Mouse (Mus musculus): ENCODE data around the gene Col13a1.
A peak's percentile ranks its signal among the peaks of the same experiment; 100 is the strongest.

The Col13a1 gene

GRCm38 (mm10) chr10:61894564-61894963 lies 84.3 kb downstream of the Col13a1 start:
- no peak for DNase-seq

GRCm38 (mm10) chr10:61891138-61891537 lies 87.8 kb downstream of the Col13a1 start:
- no peak for DNase-seq

- no peak for DNase-seq
Observed at GRCm38 (mm10) chr10:61890294-61890693, 88.6 kb downstream of the Col13a1 start.

GRCm38 (mm10) chr10:61879427-61879826 lies 99.5 kb downstream of the Col13a1 start:
- peak; percentile 70 for DNase-seq

- DNase-seq, result peak; percentile 72
Observed at GRCm38 (mm10) chr10:61877787-61878186, 101.1 kb downstream of the Col13a1 start.

- no peak for DNase-seq
Observed at GRCm38 (mm10) chr10:61869796-61870195, 109.1 kb downstream of the Col13a1 start.

- DNase-seq, result no peak
Observed at GRCm38 (mm10) chr10:61866045-61866580, 112.8 kb downstream of the Col13a1 start.

GRCm38 (mm10) chr10:61859451-61859850 lies 119.5 kb downstream of the Col13a1 start:
- no peak for DNase-seq

- no peak for DNase-seq
Observed at GRCm38 (mm10) chr10:61855139-61855675, 123.7 kb downstream of the Col13a1 start.

GRCm38 (mm10) chr10:61852824-61853223 lies 126.1 kb downstream of the Col13a1 start:
- no peak for DNase-seq

GRCm38 (mm10) chr10:61848553-61848952 lies 130.4 kb downstream of the Col13a1 start:
- DNase-seq, result peak; percentile 36

- no peak for DNase-seq
Observed at GRCm38 (mm10) chr10:61845476-61845875, 133.4 kb downstream of the Col13a1 start.

- no peak for DNase-seq
Observed at GRCm38 (mm10) chr10:61844475-61844874, 134.4 kb downstream of the Col13a1 start.

- no peak for DNase-seq
Observed at GRCm38 (mm10) chr10:61842261-61842660, 136.6 kb downstream of the Col13a1 start.

GRCm38 (mm10) chr10:61839326-61839725 lies 139.6 kb downstream of the Col13a1 start:
- no peak for DNase-seq

GRCm38 (mm10) chr10:61838769-61839168 lies 140.1 kb downstream of the Col13a1 start:
- DNase-seq, result peak; percentile 63

- DNase-seq, result no peak
Observed at GRCm38 (mm10) chr10:61837286-61837685, 141.6 kb downstream of the Col13a1 start.

GRCm38 (mm10) chr10:61834288-61834687 lies 144.6 kb downstream of the Col13a1 start:
- DNase-seq, result no peak

- DNase-seq, result no peak
Observed at GRCm38 (mm10) chr10:61832713-61833112, 146.2 kb downstream of the Col13a1 start.

- no peak for DNase-seq
Observed at GRCm38 (mm10) chr10:61831741-61832140, 147.2 kb downstream of the Col13a1 start.

- no peak for DNase-seq
Observed at GRCm38 (mm10) chr10:61831251-61831650, 147.7 kb downstream of the Col13a1 start.

- DNase-seq, result peak; percentile 32
Observed at GRCm38 (mm10) chr10:61830817-61831216, 148.1 kb downstream of the Col13a1 start.

GRCm38 (mm10) chr10:61829046-61829445 lies 149.9 kb downstream of the Col13a1 start:
- DNase-seq, result no peak

GRCm38 (mm10) chr10:61827950-61828936 lies 150.7 kb downstream of the Col13a1 start:
- DNase-seq, result no peak

All from kidney, postnatal 14 days (tissue).